Mouse (Mus musculus): ENCODE results near the gene Actl7b. TPM values are rescaled to one million over a fixed set of nuclear protein-coding genes. Genes with fewer than 3 reads are reported as not detected.

Actl7b gene
- polyA plus RNA-seq, 1 experiment from 2014 or later = not detected

- no peak overlapping the region for H3K27ac ChIP-seq (ENCODE audit: low read length)
- H3K9ac ChIP-seq (replicated peaks; ENCODE audit: low read length) = no peak overlapping the region
- H3K9me3 ChIP-seq (ENCODE audit: low read length) = no peaks in the 10 kb centered on the region
- 87% methylated on average over 4 of the region's 4 CpGs for WGBS
- no peaks in the 10 kb centered on the region for H3K4me1 ChIP-seq (ENCODE audit: insufficient read depth, low read length)
- ATAC-seq (ENCODE audit: low FRiP score, low TSS enrichment) = no peak
- peaks cover 16% of the 10 kb centered on the region for H3K36me3 ChIP-seq (ENCODE audit: insufficient read depth, low read length)
- no peak overlapping the region for H3K4me3 ChIP-seq (ENCODE audit: low read length)
- H3K4me2 ChIP-seq (replicated peaks; ENCODE audit: low read depth, low read length) = no peak overlapping the region
- H3K27me3 ChIP-seq (ENCODE audit: insufficient read depth, low read length) = no peaks in the 10 kb centered on the region
Observed at GRCm38 (mm10) chr4:56742698-56743097, 1.5 kb upstream of the Actl7b start.

DNA sequence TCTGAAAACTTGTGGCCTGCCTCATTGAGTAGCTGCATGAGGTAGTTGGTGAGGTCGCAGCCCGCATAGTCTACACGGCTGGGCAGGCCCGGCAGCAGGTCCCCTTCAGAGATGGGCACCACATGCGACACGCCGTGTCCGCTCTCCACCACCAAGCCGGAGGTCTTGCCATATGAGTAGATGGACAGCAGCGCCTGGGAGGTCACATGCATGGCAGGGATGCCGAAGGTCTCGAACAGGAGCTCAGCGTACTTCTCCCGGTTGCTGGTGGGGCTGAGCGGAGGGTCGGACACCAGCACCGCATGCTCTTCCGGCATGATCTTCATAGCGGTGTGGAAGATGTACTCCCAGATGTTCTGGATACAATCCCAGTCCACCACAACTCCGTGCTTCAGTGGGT lies 632 bp downstream of the Actl7b start:
- Histone ChIP-seq H3K4me1 (ENCODE audit: insufficient read depth, low read length) (no peaks in the 10 kb centered on the region), H3K36me3 (ENCODE audit: insufficient read depth, low read length) (peaks cover 11% of the 10 kb centered on the region), H3K27me3 (ENCODE audit: insufficient read depth, low read length) (no peaks in the 10 kb centered on the region), H3K9me3 (ENCODE audit: low read length) (no peaks in the 10 kb centered on the region), H3K4me3 (ENCODE audit: low read length) (no peak overlapping the region), H3K4me2 (replicated peaks; ENCODE audit: low read depth, low read length) (no peak overlapping the region), H3K9ac (replicated peaks; ENCODE audit: low read length) (no peak overlapping the region), H3K27ac (ENCODE audit: low read length) (no peak overlapping the region)
- 98% methylated on average over 20 of the region's 20 CpGs for WGBS
- ATAC-seq (ENCODE audit: low FRiP score, low TSS enrichment) = no peak

GRCm38 (mm10) chr4:56740020-56740485 lies 1.2 kb downstream of the Actl7b start, which contains the start of gene Gm26657:
TSS of gene Gm26657 (plus strand) at chr4:56740070.
- WGBS = 85% methylated on average over 18 of the region's 18 CpGs
- Histone ChIP-seq H3K36me3 (ENCODE audit: insufficient read depth, low read length) (peaks cover 11% of the 10 kb centered on the region), H3K27me3 (ENCODE audit: insufficient read depth, low read length) (no peaks in the 10 kb centered on the region), H3K27ac (ENCODE audit: low read length) (no peak within 1 kb of the TSS), H3K4me1 (ENCODE audit: insufficient read depth, low read length) (no peaks in the 10 kb centered on the region), H3K4me3 (ENCODE audit: low read length) (no peak within 1 kb of the TSS), H3K9me3 (ENCODE audit: low read length) (no peaks in the 10 kb centered on the region), H3K9ac (replicated peaks; ENCODE audit: low read length) (no peak within 1 kb of the TSS), H3K4me2 (replicated peaks; ENCODE audit: low read depth, low read length) (no peak within 1 kb of the TSS)
- ATAC-seq (ENCODE audit: low FRiP score, low TSS enrichment) = no peak

DNA sequence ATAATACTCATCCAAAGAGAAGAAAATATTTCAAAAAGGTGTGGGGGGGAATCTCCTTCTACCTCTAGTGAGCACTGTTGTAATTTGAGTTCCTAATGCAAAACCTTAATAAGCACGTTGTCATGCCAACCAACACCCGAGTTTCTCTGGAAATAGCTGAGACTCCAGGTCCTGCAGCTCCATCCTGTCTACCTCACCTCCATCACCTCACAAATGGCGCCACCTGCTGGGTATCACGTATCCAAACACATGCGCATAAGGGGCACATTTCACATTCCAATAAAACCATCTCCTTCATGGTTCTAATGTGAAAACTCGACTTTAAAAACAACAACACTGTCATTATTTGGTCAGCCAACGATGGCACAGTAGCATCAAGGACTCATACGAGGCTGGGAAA lies 15.4 kb downstream of the Actl7b start:
- H3K4me3 ChIP-seq (ENCODE audit: low read length) = no peak overlapping the region
- H3K27me3 ChIP-seq (ENCODE audit: insufficient read depth, low read length) = no peaks in the 10 kb centered on the region
- peaks cover 3% of the 10 kb centered on the region; the same call in 1 of the 2 replicates for H3K9me3 ChIP-seq (ENCODE audit: low read length)
- WGBS = 62% methylated on average over 8 of the region's 8 CpGs
- H3K9ac ChIP-seq (replicated peaks; ENCODE audit: low read length) = no peak overlapping the region
- H3K4me1 ChIP-seq (ENCODE audit: insufficient read depth, low read length) = no peaks in the 10 kb centered on the region
- no peak overlapping the region for H3K4me2 ChIP-seq (replicated peaks; ENCODE audit: low read depth, low read length)
- H3K36me3 ChIP-seq (ENCODE audit: insufficient read depth, low read length) = no peaks in the 10 kb centered on the region
- no peak for ATAC-seq (ENCODE audit: low FRiP score, low TSS enrichment)
- no peak overlapping the region for H3K27ac ChIP-seq (ENCODE audit: low read length)

DNA sequence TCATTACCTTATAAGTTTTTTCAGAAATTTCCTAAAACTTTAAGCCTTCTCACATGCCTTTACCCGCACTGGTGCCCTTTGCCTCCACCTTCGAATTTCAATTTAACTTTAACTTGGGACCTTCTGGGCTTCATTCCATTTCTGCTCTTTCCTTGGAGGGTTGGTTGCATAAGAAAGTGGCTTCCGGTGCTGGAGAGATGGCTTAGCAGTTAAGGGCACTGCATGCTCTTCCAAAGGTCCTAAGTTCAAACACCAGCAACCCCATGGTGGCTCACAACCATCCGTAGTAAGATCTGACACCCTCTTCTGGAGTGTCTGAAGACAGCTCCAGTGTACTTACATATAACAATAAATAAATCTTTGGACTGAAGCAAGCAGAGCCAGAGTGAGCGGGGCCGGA lies 18.0 kb downstream of the Actl7b start:
- H3K4me3 ChIP-seq (ENCODE audit: low read length) = no peak overlapping the region
- no peak for ATAC-seq (ENCODE audit: low FRiP score, low TSS enrichment)
- peaks cover 5% of the 10 kb centered on the region; the same call in 1 of the 2 replicates for H3K4me1 ChIP-seq (ENCODE audit: insufficient read depth, low read length)
- H3K9me3 ChIP-seq (ENCODE audit: low read length) = peaks cover 3% of the 10 kb centered on the region; the same call in 1 of the 2 replicates
- no peaks in the 10 kb centered on the region for H3K36me3 ChIP-seq (ENCODE audit: insufficient read depth, low read length)
- H3K9ac ChIP-seq (replicated peaks; ENCODE audit: low read length) = no peak overlapping the region
- 86% methylated on average over 6 of the region's 6 CpGs for WGBS
- no peak overlapping the region for H3K27ac ChIP-seq (ENCODE audit: low read length)
- no peaks in the 10 kb centered on the region for H3K27me3 ChIP-seq (ENCODE audit: insufficient read depth, low read length)
- no peak overlapping the region for H3K4me2 ChIP-seq (replicated peaks; ENCODE audit: low read depth, low read length)

GRCm38 (mm10) chr4:56722346-56722745 lies 18.9 kb downstream of the Actl7b start:
- Histone ChIP-seq H3K36me3 (ENCODE audit: insufficient read depth, low read length) (no peaks in the 10 kb centered on the region), H3K9me3 (ENCODE audit: low read length) (no peaks in the 10 kb centered on the region), H3K9ac (replicated peaks; ENCODE audit: low read length) (no peak overlapping the region), H3K27me3 (ENCODE audit: insufficient read depth, low read length) (no peaks in the 10 kb centered on the region), H3K4me2 (replicated peaks; ENCODE audit: low read depth, low read length) (no peak overlapping the region), H3K4me3 (ENCODE audit: low read length) (no peak overlapping the region), H3K4me1 (ENCODE audit: insufficient read depth, low read length) (peaks cover 5% of the 10 kb centered on the region; the same call in 1 of the 2 replicates), H3K27ac (ENCODE audit: low read length) (no peak overlapping the region)
- WGBS = 50% methylated on average over 6 of the region's 6 CpGs
- ATAC-seq (ENCODE audit: low FRiP score, low TSS enrichment) = no peak; the same call in 1 of the 2 replicates

GRCm38 (mm10) chr4:56721469-56721868 lies 19.8 kb downstream of the Actl7b start:
- H3K4me2 ChIP-seq (replicated peaks; ENCODE audit: low read depth, low read length) = no peak overlapping the region
- no peak overlapping the region for H3K4me3 ChIP-seq (ENCODE audit: low read length)
- no peak overlapping the region for H3K27ac ChIP-seq (ENCODE audit: low read length)
- no peaks in the 10 kb centered on the region for H3K36me3 ChIP-seq (ENCODE audit: insufficient read depth, low read length)
- no peak for ATAC-seq (ENCODE audit: low FRiP score, low TSS enrichment)
- H3K27me3 ChIP-seq (ENCODE audit: insufficient read depth, low read length) = no peaks in the 10 kb centered on the region
- H3K9me3 ChIP-seq (ENCODE audit: low read length) = no peaks in the 10 kb centered on the region
- peaks cover 5% of the 10 kb centered on the region; the same call in 1 of the 2 replicates for H3K4me1 ChIP-seq (ENCODE audit: insufficient read depth, low read length)
- no peak overlapping the region for H3K9ac ChIP-seq (replicated peaks; ENCODE audit: low read length)
- 35% methylated on average over 3 of the region's 3 CpGs for WGBS

- no peak overlapping the region for H3K4me2 ChIP-seq (replicated peaks; ENCODE audit: low read depth, low read length)
- H3K4me1 ChIP-seq (ENCODE audit: insufficient read depth, low read length) = peaks cover 5% of the 10 kb centered on the region; the same call in 1 of the 2 replicates
- H3K27ac ChIP-seq (ENCODE audit: low read length) = no peak overlapping the region
- ATAC-seq (ENCODE audit: low FRiP score, low TSS enrichment) = no peak
- WGBS = 43% methylated on average over 9 of the region's 9 CpGs
- H3K9me3 ChIP-seq (ENCODE audit: low read length) = no peaks in the 10 kb centered on the region
- no peaks in the 10 kb centered on the region for H3K27me3 ChIP-seq (ENCODE audit: insufficient read depth, low read length)
- H3K36me3 ChIP-seq (ENCODE audit: insufficient read depth, low read length) = no peaks in the 10 kb centered on the region
- H3K9ac ChIP-seq (replicated peaks; ENCODE audit: low read length) = no peak overlapping the region
- H3K4me3 ChIP-seq (ENCODE audit: low read length) = no peak overlapping the region
Observed at GRCm38 (mm10) chr4:56720403-56720802, 20.8 kb downstream of the Actl7b start.

DNA sequence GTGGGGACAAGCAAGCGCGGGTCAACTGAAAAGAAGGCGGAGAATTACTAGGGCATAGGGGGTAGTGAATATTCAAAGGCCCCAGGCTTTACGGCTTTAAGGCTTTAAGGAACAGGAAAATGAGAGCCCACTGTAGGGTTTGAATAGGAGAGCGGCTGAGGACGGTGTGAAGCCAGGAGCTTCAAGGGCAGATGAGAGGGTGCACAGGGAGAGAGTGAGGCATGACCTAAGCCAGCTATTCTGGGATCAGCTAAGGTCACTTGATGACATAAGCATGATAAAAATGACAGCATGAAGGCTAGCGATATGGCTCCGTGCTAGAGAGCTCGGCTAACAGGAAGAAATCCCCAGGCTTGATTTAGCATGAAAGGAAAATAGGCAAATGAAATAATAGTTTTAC lies 21.8 kb downstream of the Actl7b start:
- Histone ChIP-seq H3K27me3 (ENCODE audit: insufficient read depth, low read length) (no peaks in the 10 kb centered on the region), H3K9me3 (ENCODE audit: low read length) (no peaks in the 10 kb centered on the region), H3K9ac (replicated peaks; ENCODE audit: low read length) (no peak overlapping the region), H3K4me2 (replicated peaks; ENCODE audit: low read depth, low read length) (no peak overlapping the region), H3K4me3 (ENCODE audit: low read length) (no peak overlapping the region), H3K4me1 (ENCODE audit: insufficient read depth, low read length) (peaks cover 5% of the 10 kb centered on the region; the same call in 1 of the 2 replicates), H3K27ac (ENCODE audit: low read length) (no peak overlapping the region), H3K36me3 (ENCODE audit: insufficient read depth, low read length) (no peaks in the 10 kb centered on the region)
- WGBS = 56% methylated on average over 9 of the region's 9 CpGs
- ATAC-seq (ENCODE audit: low FRiP score, low TSS enrichment) = no peak

- no peaks in the 10 kb centered on the region for H3K9me3 ChIP-seq (ENCODE audit: low read length)
- H3K36me3 ChIP-seq (ENCODE audit: insufficient read depth, low read length) = no peaks in the 10 kb centered on the region
- no peak overlapping the region for H3K4me3 ChIP-seq (ENCODE audit: low read length)
- WGBS = 57% methylated on average over 12 of the region's 12 CpGs
- H3K9ac ChIP-seq (replicated peaks; ENCODE audit: low read length) = no peak overlapping the region
- peaks cover 5% of the 10 kb centered on the region; the same call in 1 of the 2 replicates for H3K4me1 ChIP-seq (ENCODE audit: insufficient read depth, low read length)
- H3K4me2 ChIP-seq (replicated peaks; ENCODE audit: low read depth, low read length) = no peak overlapping the region
- H3K27me3 ChIP-seq (ENCODE audit: insufficient read depth, low read length) = no peaks in the 10 kb centered on the region
- H3K27ac ChIP-seq (ENCODE audit: low read length) = no peak overlapping the region
- no peak for ATAC-seq (ENCODE audit: low FRiP score, low TSS enrichment)
Observed at GRCm38 (mm10) chr4:56718573-56719442, 22.4 kb downstream of the Actl7b start.
